Mouse (Mus musculus): ENCODE data around the gene Plet1. TPM values are rescaled to one million over a fixed set of nuclear protein-coding genes. Genes with fewer than 3 reads are reported as not detected.
A peak's percentile ranks its signal among the peaks of the same experiment; 100 is the strongest.

Plet1 gene
- polyA plus RNA-seq, 1 experiment = 7.9 TPM

DNA sequence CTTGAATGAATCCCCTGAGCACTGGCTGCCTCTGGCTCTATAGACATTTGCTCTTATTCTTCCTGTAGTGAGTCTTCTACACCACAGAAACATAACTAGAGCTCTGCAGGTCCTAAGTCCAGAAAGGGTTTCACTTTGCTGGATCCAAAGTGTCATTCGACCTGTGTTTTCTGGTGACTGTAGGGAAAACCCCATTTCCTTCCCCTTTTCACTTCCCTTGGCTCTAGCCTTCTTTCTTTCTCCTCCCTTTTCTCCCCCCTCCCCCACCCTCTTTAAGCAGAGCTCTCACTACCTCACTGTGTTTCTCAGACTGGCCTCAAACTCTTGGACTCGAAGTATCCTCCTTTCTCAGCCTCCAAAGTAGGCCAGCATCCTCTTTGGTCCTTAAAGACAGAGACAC is 34.8 kb upstream of the Plet1 start:
- Histone ChIP-seq H3K27me3 (ENCODE audit: control insufficient read depth, insufficient read depth, insufficient read length) (no peaks in the 10 kb centered on the region), H3ac (ENCODE audit: control insufficient read depth, insufficient read length) (no peak overlapping the region), H3K79me2 (ENCODE audit: control insufficient read depth, insufficient read depth) (no peaks in the 10 kb centered on the region), H3K4me3 (no peak overlapping the region), H3K36me3 (ENCODE audit: control insufficient read depth, insufficient read depth) (no peaks in the 10 kb centered on the region), H3K4me2 (ENCODE audit: low read depth) (no peak overlapping the region)
- TF ChIP-seq SRF (IDR thresholded peaks at IDR 0.05; ENCODE audit: control insufficient read depth, insufficient read length, low read depth) = no peak
- TF ChIP-seq E2F4 (IDR thresholded peaks at IDR 0.05; ENCODE audit: insufficient read depth) = no peak
- no peak for TF ChIP-seq POLR2AphosphoS2 (IDR thresholded peaks at IDR 0.05; ENCODE audit: insufficient read length, low read depth)
- no peak for TF ChIP-seq USF1 (IDR thresholded peaks at IDR 0.05; ENCODE audit: low read depth)
- no peak for TF ChIP-seq REST (IDR thresholded peaks at IDR 0.05; ENCODE audit: insufficient read depth, insufficient read length)
- TF ChIP-seq MYOG (IDR thresholded peaks at IDR 0.05; ENCODE audit: control insufficient read depth in 1 of 3, insufficient read depth in 1 of 3, insufficient read length in 2 of 3, low read depth in 2 of 3) = no peak
- TF ChIP-seq MAX (IDR thresholded peaks at IDR 0.05; ENCODE audit: low read depth) = no peak
- no peak for TF ChIP-seq POLR2A (IDR thresholded peaks at IDR 0.05; ENCODE audit: insufficient read length, low read depth)
- no peak for TF ChIP-seq TCF12 (IDR thresholded peaks at IDR 0.05; ENCODE audit: insufficient read depth, poor library complexity, severe bottlenecking)
- TF ChIP-seq TCF3 (IDR thresholded peaks at IDR 0.05; ENCODE audit: insufficient read length, low read depth) = no peak
- no peak for TF ChIP-seq CEBPB (IDR thresholded peaks at IDR 0.05; ENCODE audit: insufficient read depth, poor library complexity, severe bottlenecking)
- TF ChIP-seq MYOD1 (IDR thresholded peaks at IDR 0.05; ENCODE audit: control insufficient read depth in 1 of 3, insufficient read length in 2 of 3, low read depth in 2 of 3) = no peak

DNA sequence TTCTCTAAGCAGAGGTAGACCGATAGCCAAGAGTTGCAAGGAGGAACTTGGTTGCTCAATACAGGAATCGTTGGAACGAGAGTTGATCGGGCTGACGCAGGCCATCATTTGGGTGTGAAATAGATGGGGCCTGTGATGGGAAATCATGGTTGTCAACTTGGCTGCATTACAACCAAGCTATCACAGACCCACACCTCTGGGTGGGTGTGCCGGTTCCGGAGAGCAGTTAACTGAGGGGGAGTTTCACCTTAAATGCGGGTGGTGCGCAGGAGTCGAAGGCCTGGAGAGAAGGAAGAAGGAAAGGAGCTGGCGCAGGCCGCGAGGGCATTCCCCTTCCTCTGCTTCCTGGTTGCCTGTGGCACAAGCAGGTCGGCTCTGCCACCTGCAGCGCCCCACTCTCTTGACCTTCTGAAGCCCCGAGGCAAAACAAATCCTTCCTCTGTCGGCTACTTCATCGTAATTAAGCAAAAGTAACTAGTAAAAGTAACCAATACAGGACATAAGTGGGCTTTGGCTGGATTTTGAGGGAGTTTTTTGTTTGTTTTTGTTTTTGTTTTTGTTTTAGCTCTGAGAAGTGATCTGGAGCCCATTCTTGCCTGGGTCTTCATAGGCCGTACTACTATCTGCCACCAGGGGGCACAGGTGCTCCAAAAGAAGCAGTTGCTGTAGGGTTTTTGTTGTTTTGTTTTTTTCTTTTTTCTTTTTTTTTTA is 31.7 kb upstream of the Plet1 start:
- TF ChIP-seq MAX (IDR thresholded peaks at IDR 0.05; ENCODE audit: low read depth) = no peak
- no peak for TF ChIP-seq POLR2AphosphoS2 (IDR thresholded peaks at IDR 0.05; ENCODE audit: insufficient read length, low read depth)
- TF ChIP-seq MYOG (IDR thresholded peaks at IDR 0.05; ENCODE audit: control insufficient read depth in 1 of 3, insufficient read depth in 1 of 3, insufficient read length in 2 of 3, low read depth in 2 of 3) = no peak
- no peak for TF ChIP-seq SRF (IDR thresholded peaks at IDR 0.05; ENCODE audit: control insufficient read depth, insufficient read length, low read depth)
- TF ChIP-seq POLR2A (IDR thresholded peaks at IDR 0.05; ENCODE audit: insufficient read length, low read depth) = no peak
- TF ChIP-seq TCF12 (IDR thresholded peaks at IDR 0.05; ENCODE audit: insufficient read depth, poor library complexity, severe bottlenecking) = no peak
- TF ChIP-seq E2F4 (IDR thresholded peaks at IDR 0.05; ENCODE audit: insufficient read depth) = no peak
- TF ChIP-seq REST (IDR thresholded peaks at IDR 0.05; ENCODE audit: insufficient read depth, insufficient read length) = no peak
- no peak for TF ChIP-seq CEBPB (IDR thresholded peaks at IDR 0.05; ENCODE audit: insufficient read depth, poor library complexity, severe bottlenecking)
- Histone ChIP-seq H3K4me2 (ENCODE audit: low read depth) (peak overlapping the region; percentile 59), H3K27me3 (ENCODE audit: control insufficient read depth, insufficient read depth, insufficient read length) (no peaks in the 10 kb centered on the region), H3K79me2 (ENCODE audit: control insufficient read depth, insufficient read depth) (no peaks in the 10 kb centered on the region), H3K4me3 (no peak overlapping the region), H3K36me3 (ENCODE audit: control insufficient read depth, insufficient read depth) (no peaks in the 10 kb centered on the region), H3ac (ENCODE audit: control insufficient read depth, insufficient read length) (no peak overlapping the region)

DNA sequence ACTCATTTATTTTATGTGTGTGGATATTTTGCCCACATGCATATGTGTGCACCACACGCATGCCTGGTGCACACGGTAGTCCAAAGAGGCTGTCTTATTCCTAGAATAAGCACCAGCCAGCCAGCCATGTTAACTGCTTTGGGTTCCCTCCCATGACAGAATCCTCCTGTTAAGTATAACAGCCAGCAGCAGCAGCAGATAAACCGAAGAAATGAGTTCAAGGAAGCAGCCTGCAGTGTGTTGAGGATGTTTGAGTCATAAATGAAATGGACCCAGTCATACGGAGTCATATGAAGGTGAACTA is 31.2 kb upstream of the Plet1 start:
- Histone ChIP-seq H3K79me2 (ENCODE audit: control insufficient read depth, insufficient read depth) (no peaks in the 10 kb centered on the region), H3K27me3 (ENCODE audit: control insufficient read depth, insufficient read depth, insufficient read length) (no peaks in the 10 kb centered on the region), H3K4me2 (ENCODE audit: low read depth) (peak overlapping the region; percentile 59), H3ac (ENCODE audit: control insufficient read depth, insufficient read length) (no peak overlapping the region), H3K4me3 (no peak overlapping the region), H3K36me3 (ENCODE audit: control insufficient read depth, insufficient read depth) (no peaks in the 10 kb centered on the region)
- no peak for TF ChIP-seq MAX (IDR thresholded peaks at IDR 0.05; ENCODE audit: low read depth)
- no peak for TF ChIP-seq REST (IDR thresholded peaks at IDR 0.05; ENCODE audit: insufficient read depth, insufficient read length)
- TF ChIP-seq MYOG (IDR thresholded peaks at IDR 0.05; ENCODE audit: control insufficient read depth in 1 of 3, insufficient read depth in 1 of 3, insufficient read length in 2 of 3, low read depth in 2 of 3) = no peak
- TF ChIP-seq SRF (IDR thresholded peaks at IDR 0.05; ENCODE audit: control insufficient read depth, insufficient read length, low read depth) = no peak

DNA sequence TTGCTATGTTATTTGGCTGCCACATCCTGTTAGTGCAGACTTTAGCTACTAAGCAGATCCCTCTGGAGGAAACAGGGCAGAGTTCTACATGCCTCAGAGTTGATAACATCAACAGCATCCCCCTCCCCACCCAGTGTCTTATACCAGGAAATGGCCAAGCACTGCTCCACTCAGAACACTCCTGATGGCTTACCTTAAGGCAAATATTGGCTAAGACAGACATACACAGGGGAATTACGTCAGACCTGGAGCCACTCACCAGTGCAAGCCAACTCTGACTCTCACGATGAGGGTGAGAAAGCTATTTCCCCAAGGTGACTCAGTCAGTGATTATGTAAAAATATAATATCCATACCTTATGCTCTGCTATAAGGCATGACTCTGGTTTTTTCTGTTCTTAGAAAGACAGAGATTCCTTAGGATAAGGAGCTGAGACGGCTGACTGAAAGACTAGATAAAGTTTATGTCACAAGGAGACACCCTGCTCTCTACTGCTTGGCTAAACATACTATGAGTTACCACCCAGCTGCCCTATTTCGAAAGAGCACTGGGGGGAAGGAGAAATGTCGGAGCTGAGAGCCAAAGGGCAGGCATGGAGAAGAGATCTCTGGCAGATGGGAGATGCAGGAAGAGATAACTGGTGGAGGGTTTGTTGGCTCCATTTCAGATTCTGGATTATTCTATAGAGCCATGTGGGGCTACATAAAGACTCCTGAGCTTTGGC is 23.8 kb upstream of the Plet1 start:
- no peaks in the 10 kb centered on the region for H3K36me3 ChIP-seq (ENCODE audit: control insufficient read depth, insufficient read depth)
- H3K27me3 ChIP-seq (ENCODE audit: control insufficient read depth, insufficient read depth, insufficient read length) = no peaks in the 10 kb centered on the region
- no peak overlapping the region for H3K4me2 ChIP-seq (ENCODE audit: low read depth)
- H3K79me2 ChIP-seq (ENCODE audit: control insufficient read depth, insufficient read depth) = no peaks in the 10 kb centered on the region
- H3K4me3 ChIP-seq = no peak overlapping the region
- H3ac ChIP-seq (ENCODE audit: control insufficient read depth, insufficient read length) = no peak overlapping the region
- TF ChIP-seq REST (IDR thresholded peaks at IDR 0.05; ENCODE audit: insufficient read depth, insufficient read length) (no peak), CEBPB (IDR thresholded peaks at IDR 0.05; ENCODE audit: insufficient read depth, poor library complexity, severe bottlenecking) (0 out of 2 replicates have a peak, but pooled peaks have one; percentile 37)

DNA sequence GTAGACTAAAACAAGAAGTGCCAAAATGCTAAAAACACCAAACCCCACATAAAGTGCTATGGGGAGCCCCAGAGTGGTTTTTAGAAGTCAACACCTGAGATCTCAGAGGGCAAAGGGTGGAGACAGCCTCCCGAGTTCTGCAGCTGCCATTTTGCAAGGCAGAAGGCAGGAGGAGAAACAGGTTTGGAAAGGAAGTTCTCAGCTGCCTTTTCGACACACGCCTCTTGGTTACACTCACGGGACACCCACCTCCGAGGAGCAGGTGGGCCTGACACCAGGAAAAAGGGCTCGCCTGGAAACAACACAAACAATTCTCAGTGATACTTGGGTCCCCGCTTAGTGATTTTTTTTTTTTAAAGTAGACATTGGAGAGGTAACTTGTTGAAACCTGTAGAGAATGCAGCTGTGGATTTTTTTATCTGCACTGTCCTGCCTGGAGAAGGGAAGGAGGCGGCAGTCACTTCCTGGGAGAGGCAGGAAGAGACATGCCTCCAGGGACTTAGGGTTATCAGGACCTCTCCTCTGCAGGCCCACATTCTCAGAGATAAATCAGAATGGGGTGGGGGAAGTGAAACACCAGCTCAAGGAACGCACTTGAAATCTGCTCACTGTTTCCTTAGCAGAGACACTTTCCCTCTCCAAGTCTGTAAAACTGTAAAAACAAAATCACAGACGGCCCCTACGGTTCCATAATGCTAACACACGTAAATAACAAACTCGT is 23.0 kb upstream of the Plet1 start:
- Histone ChIP-seq H3K27me3 (ENCODE audit: control insufficient read depth, insufficient read depth, insufficient read length) (no peaks in the 10 kb centered on the region), H3ac (ENCODE audit: control insufficient read depth, insufficient read length) (no peak overlapping the region), H3K36me3 (ENCODE audit: control insufficient read depth, insufficient read depth) (no peaks in the 10 kb centered on the region), H3K4me3 (no peak overlapping the region), H3K79me2 (ENCODE audit: control insufficient read depth, insufficient read depth) (no peaks in the 10 kb centered on the region), H3K4me2 (ENCODE audit: low read depth) (no peak overlapping the region)
- TF ChIP-seq SRF (IDR thresholded peaks at IDR 0.05; ENCODE audit: control insufficient read depth, insufficient read length, low read depth) = no peak
- TF ChIP-seq POLR2A (IDR thresholded peaks at IDR 0.05; ENCODE audit: insufficient read length, low read depth) = no peak
- no peak for TF ChIP-seq MYOD1 (IDR thresholded peaks at IDR 0.05; ENCODE audit: control insufficient read depth in 1 of 3, insufficient read length in 2 of 3, low read depth in 2 of 3)
- TF ChIP-seq MYOG (IDR thresholded peaks at IDR 0.05; ENCODE audit: control insufficient read depth in 1 of 3, insufficient read depth in 1 of 3, insufficient read length in 2 of 3, low read depth in 2 of 3) = no peak
- TF ChIP-seq POLR2AphosphoS2 (IDR thresholded peaks at IDR 0.05; ENCODE audit: insufficient read length, low read depth) = no peak
- TF ChIP-seq TCF12 (IDR thresholded peaks at IDR 0.05; ENCODE audit: insufficient read depth, poor library complexity, severe bottlenecking) = no peak
- no peak for TF ChIP-seq REST (IDR thresholded peaks at IDR 0.05; ENCODE audit: insufficient read depth, insufficient read length)
- no peak for TF ChIP-seq MAX (IDR thresholded peaks at IDR 0.05; ENCODE audit: low read depth)
- TF ChIP-seq CEBPB (IDR thresholded peaks at IDR 0.05; ENCODE audit: insufficient read depth, poor library complexity, severe bottlenecking) = no peak
- no peak for TF ChIP-seq E2F4 (IDR thresholded peaks at IDR 0.05; ENCODE audit: insufficient read depth)
- TF ChIP-seq USF1 (IDR thresholded peaks at IDR 0.05; ENCODE audit: low read depth) = no peak
- no peak for TF ChIP-seq TCF3 (IDR thresholded peaks at IDR 0.05; ENCODE audit: insufficient read length, low read depth)

All from myocyte (in vitro differentiated cells).